Mouse (Mus musculus) frontal cortex, adult (tissue): ENCODE measurements around the gene Gnao1.

Source experiments
- ATAC-seq: cut with Nextera tagmentation; 2 replicates; pipeline ENCODE4 v1.9.2; 2017; ENCODE audit warnings: mild to moderate bottlenecking, moderate library complexity, mixed read lengths; ENCODE audit not compliant: low TSS enrichment

Gnao1 gene

DNA sequence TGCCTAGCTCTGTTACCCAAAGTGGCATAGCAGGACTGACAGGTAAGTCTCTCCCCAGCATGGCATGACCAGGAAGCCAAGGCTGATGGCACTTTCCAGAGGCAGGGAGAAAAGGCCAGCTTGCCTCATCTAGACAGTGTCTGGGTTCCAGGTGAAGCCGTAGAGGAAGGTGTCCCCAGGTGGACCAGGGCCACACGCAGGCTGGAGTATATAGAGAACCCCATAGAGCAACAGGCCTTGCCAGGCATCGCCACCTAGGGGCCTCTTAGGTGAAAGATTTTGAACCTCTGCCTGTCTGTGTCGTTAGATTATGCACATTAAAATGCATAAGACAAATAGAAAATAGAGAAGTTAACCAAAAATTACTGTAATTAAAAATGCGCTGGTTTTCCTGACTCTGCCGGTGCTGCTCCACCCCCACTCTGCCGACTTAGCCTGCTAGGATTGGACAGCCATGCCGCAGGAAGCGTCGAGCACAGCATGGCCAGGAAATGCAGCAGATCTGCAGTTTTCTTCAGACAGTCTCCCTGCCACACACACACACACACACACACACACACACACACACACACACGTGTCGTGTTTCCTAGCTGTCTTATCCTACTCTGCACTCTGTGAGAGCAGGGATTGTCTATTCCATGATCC, 34.2 kb downstream of the Gnao1 start:
- no peak for ATAC-seq

DNA sequence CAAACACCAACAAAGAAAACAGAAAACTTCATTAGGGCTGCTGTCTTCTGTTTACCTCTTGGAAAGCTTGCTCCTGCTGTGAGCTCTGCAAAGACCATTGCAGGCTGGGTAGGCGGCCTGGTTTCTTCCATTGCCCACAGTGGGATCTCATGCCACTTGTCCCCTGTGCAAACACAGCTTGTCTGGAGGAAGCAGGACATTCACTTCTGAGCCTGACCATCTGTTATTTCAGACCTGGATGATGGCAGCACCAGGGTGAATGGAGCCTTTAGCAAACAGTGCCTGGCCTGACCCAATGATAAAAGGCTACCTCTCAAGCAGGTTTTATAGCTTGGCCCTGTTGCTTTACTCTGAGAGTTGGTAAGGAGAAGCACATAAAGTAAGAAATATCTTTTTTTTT, 35.4 kb downstream of the Gnao1 start:
- no peak for ATAC-seq

DNA sequence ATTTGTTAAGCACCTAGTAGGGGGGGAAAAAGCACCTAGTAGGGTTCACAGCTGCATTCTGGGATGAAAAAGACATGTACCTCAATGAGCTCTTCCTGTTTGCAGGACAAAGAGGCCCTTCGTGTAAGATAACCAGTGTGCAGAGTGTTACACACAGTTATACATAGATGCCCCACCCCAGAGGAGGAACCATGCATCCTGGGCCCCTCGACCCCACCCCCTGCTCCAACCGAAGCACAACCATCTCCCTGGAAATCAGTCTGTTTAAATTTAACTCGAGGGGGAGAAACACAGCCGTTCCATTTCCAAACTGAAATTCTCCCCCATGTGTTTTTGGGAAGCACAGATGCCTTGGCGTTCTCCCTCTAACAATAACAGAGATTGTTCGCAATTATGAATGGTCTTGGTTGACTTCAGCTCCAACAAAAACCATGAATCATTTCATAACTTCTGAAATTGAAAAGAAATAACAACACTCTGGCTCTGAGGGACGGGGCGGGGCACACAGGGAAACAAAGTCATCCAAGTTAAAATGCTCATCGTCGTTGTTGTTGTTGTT, 42.4 kb downstream of the Gnao1 start:
- ATAC-seq, result peak; percentile 18; the same call in 1 of the 2 replicates

GRCm38 (mm10) chr8:93852851-93853461, 43.2 kb downstream of the Gnao1 start:
- ATAC-seq, result no peak

GRCm38 (mm10) chr8:93854676-93855075, 44.9 kb downstream of the Gnao1 start:
- ATAC-seq, result no peak

- 0 out of 2 replicates have a peak, but pooled peaks have one; percentile 3 for ATAC-seq
These were observed 45.5 kb downstream of the Gnao1 start for GRCm38 (mm10) chr8:93855272-93855671.

- peak; percentile 50 for ATAC-seq
These were observed 47.4 kb downstream of the Gnao1 start for GRCm38 (mm10) chr8:93857144-93857543.

DNA sequence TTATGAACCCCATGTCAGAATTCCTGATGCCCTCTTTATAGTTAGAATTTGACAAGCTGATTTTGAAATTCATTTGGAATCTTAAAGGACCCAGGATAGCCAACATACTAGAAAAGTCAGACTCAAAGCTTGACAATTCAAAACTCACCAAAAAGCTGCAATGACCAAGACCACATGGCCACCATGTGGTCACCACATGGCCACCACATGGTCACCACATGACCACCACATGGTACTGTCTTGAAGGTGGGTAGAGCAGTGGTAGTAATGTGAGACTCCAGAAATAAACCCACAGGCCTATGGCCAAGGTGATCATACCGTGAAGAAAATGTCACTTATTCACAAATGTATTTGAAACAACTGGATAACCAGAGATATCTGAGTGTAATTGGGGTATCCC, 48.5 kb downstream of the Gnao1 start:
- ATAC-seq, result no peak

DNA sequence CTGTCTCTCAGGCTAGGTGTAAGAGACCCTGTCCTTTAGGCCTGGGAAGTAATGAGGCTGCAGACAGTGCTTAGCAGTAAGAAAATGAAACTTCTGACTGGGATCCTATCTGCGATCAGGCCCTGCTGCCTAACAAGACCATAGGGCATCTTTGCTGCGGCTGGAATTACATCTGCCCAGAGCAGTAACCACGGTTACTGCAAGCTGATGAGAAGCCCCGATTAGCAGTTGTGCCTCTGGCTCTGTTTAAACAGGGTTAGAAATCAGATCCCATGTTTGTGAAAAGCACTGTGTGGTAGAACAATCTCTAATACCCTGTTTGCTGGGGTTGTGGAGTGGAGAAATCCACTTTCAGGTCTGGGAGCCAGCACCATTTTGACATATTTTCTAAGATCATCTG, 50.3 kb downstream of the Gnao1 start:
- ATAC-seq, result no peak

DNA sequence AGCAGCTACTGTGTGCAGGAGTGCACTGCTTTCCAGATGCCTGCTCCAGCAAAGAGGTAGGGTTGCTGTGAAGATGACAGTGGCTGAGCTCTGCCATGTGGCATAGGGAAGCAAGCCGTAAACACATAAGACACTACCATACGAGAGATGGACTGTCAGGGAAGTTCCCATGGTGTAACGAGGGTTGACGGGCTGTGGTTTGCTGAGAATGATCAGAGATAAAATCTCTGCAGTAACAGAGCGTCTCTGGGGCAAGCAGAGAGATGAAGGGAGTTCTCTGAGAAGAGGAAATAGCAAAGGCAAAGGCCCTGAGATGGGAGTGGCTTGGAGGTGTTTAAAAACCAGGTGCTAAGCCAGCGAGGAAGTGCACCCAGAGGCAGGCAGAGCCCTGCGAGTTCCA, 54.3 kb downstream of the Gnao1 start:
- ATAC-seq, result no peak

DNA sequence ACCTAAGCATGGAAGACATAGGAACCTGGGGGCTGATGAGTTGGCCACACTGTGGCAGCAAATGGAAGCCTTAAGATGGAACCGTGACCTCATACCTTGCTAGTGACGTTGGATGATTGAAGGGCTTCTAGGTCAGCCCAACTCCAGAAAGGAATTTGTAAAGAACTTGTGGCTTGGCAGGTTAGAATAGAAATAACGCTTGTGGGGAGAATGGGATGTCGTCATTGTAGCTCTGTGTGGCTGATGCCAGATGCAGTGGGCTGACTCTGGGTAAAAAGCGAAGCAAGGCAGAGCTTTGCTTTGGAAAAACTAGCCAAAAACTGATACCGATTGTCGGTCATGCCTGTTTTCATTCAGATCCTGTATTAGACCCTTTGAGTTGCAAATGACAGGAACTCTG, 56.5 kb downstream of the Gnao1 start:
- ATAC-seq, result peak; percentile 54; the same call in 1 of the 2 replicates

GRCm38 (mm10) chr8:93868486-93869221, 58.9 kb downstream of the Gnao1 start:
- ATAC-seq, result no peak

DNA sequence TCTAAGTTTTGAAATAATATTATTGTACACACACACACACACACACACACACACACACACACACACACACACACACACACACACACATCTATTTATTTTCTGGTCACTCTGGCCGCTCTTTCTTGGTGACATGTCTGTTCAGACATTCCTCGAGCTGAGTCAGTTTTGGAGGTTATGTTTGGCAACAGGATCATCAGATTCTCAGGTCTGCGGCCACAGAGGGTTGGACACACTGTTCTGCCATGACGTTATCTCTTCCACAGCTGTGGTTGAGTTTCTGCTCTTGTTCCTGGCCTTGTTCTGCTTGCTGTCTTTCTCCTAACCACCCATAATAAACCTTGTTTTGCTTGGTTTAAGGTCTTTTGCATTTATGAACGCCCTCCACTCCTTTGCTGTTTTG, 61.5 kb downstream of the Gnao1 start:
- ATAC-seq, result no peak

GRCm38 (mm10) chr8:93878396-93878795, 68.6 kb downstream of the Gnao1 start:
- ATAC-seq, result no peak

- peak; percentile 8 for ATAC-seq
These were observed 70.2 kb downstream of the Gnao1 start for GRCm38 (mm10) chr8:93879966-93880365.

- peak; percentile 17; the same call in 1 of the 2 replicates for ATAC-seq
These were observed 71.6 kb downstream of the Gnao1 start for GRCm38 (mm10) chr8:93881381-93881780.

DNA sequence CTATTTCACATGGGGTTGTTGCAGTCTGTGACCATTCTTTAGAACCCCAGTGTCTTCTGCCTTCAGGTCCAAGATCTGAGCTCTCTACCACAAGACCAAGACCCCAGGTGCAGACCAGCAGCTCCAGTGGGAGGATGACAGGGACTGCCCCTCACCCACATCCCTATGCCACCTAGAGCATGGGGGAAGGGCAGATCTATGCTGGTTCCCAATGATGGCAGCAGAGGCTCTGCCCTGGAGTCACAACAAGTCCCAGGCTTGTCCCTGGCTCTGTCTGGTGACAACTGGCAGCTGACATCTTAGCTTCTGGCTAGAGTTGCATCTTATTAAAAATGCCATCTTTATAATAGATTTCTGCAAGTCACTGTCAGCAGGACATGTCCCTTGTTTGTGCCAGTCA, 73.5 kb downstream of the Gnao1 start:
- peak; percentile 7; the same call in 1 of the 2 replicates for ATAC-seq

DNA sequence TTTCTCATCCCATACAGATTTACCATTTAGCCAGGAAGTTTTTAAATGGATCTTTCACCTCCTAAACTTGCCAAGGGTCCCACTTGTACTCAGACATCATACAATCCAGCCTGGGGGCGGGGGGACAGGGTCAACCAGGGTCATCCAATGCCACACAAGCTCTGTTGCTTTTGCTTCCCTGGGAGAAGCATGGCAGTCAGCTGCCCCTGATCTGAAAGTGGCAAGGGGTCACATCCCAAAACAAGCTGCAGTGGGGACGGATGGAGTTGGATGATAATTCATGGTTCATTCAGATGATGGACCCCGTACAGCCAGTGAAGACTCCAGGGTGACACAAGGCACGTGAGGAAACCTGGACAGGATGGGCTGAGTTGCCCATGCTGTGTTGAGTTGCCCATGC, 74.0 kb downstream of the Gnao1 start:
- ATAC-seq, result no peak

GRCm38 (mm10) chr8:93884316-93884715, 74.5 kb downstream of the Gnao1 start:
- peak; percentile 75 for ATAC-seq

- ATAC-seq, result no peak
These were observed 76.4 kb downstream of the Gnao1 start for GRCm38 (mm10) chr8:93886181-93886580.

DNA sequence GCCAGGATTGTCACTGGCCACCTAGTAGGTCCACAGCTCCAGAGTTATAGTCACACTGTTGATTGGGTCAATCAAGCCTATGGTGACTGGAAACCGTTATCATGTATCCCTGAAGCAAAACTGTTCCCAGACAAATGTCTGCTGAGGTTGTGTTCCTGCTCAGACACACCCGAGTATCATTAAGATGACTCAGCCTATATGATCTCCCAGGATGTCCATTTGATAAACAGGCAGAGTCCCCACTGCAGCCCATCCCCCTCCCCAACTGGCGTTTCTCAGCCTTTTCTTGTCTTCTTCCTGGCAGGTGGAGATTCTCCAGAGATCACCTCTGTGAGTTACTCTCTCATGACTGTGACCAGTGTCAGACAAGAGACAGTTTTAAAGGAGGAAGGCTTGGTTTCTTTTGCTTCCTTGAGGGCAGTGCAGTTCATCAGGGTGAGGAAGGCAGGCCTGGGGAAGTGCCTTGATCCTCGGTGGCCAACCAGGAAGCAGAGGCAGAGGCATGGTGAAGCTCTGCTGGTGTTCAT, 78.4 kb downstream of the Gnao1 start:
- no peak for ATAC-seq

DNA sequence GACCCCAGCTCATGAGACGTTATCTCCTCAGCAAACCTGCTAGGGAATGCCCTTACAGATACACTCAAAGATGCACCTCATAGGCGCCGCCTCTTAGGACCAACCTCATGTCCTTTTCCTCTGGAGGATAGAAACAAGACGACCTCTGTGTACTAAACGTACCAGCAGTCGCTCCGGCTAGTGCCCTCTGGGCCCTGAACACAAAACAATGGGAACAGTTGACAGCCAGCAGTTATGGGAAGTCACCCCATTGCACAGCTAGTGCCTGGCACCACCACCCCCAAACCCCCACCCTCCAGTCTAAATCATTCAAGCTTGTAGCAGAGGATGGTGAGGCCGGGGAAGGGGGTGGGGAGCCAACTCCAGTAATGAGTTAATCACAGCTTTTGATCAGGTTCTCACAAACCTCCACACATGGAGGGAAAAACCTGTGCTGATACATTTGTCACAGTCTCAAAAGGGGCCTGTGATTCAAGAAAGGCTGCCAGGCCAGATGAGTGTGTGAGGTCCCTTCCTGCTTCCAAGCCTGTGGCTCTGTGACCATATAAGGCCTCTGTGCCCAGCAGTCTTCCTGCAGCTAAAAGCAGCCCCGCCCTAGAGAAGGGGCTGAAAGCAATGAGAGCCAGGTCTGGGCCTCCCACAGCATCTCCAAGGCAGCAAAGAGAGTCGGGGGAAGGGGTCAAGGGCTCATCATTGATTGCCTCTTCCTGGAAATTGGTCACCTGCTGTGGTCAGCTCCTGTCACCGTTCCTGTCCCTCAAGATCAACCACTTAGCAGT, 79.1 kb downstream of the Gnao1 start:
- ATAC-seq, result peak; percentile 38
